Mouse (Mus musculus) stomach, embryonic 15.5 days (tissue): Measurements from ENCODE around the gene Sec24a. TPM values are rescaled to one million over a fixed set of nuclear protein-coding genes. Genes with fewer than 3 reads are reported as not detected.
A peak's percentile ranks its signal among the peaks of the same experiment; 100 is the strongest.
"Not testable (repeated sequence)": the region's sequence is repeated elsewhere in the genome, so short reads cannot be mapped to it uniquely, and the experiment has no call there.

Experiments used
- ATAC-seq: fragments of 200-750 bp; cut with Nextera tagmentation; 2 replicates; pipeline ENCODE4 v1.8.0; 2017; ENCODE audit warnings: low read depth, moderate number of reproducible peaks, moderate TSS enrichment; ENCODE audit not compliant: insufficient read depth, low FRiP score
- H3K27ac ChIP-seq: fragments of 300-500 bp; sonication (generic); 2 replicates; pipeline ENCODE4 v1.5.1; 2015; ENCODE audit warnings: mild to moderate bottlenecking, inconsistent platforms
- H3K27me3 ChIP-seq: fragments of 300-500 bp; sonication (generic); replicated peaks from 2 replicates; pipeline ENCODE4 v1.6.1; 2015; ENCODE audit warnings: inconsistent platforms
- H3K36me3 ChIP-seq: fragments of 300-500 bp; sonication (generic); 2 replicates; pipeline ENCODE4 v1.6.1; 2015; ENCODE audit warnings: inconsistent platforms
- H3K4me1 ChIP-seq: fragments of 300-500 bp; sonication (generic); 2 replicates; pipeline ENCODE4 v1.6.1; 2015; ENCODE audit warnings: inconsistent platforms
- H3K4me2 ChIP-seq: fragments of 300-500 bp; sonication (generic); 2 replicates; pipeline ENCODE4 v1.6.1; 2015; ENCODE audit warnings: mild to moderate bottlenecking, inconsistent platforms
- H3K4me3 ChIP-seq: fragments of 300-500 bp; sonication (generic); replicated peaks from 2 replicates; pipeline ENCODE4 v1.5.1; 2015; ENCODE audit warnings: inconsistent platforms
- H3K9ac ChIP-seq: fragments of 300-500 bp; sonication (generic); 2 replicates; pipeline ENCODE4 v1.6.1; 2015; ENCODE audit warnings: inconsistent platforms
- H3K9me3 ChIP-seq: fragments of 300-500 bp; sonication (generic); 2 replicates; pipeline ENCODE4 v1.6.1; 2016; ENCODE audit warnings: inconsistent platforms
- WGBS: fragments of 180-500 bp; shearing (Covaris S2); methylation state at CpG from one replicate; pipeline ENCODE4 v1.1.7; 2015; 5-methylcytosine and 5-hydroxymethylcytosine counted together
- polyA plus RNA-seq: library from polyadenylated mRNA; unstranded; fragments of >200 nt; fragmentation: Nextera tagmentation; extraction: Ambion mirVana; gene quantifications from 2 replicates; pipeline ENCODE4 v1.2.1, GENCODE M21; 2015

The Sec24a gene
- polyA plus RNA-seq, 1 experiment from 2014 or later: 16.3 TPM

GRCm38 (mm10) chr11:51706451-51706850 lies 57.0 kb downstream of the Sec24a start:
- H3K27me3 ChIP-seq: no peaks in the 10 kb centered on the region
- no peaks in the 10 kb centered on the region for H3K4me1 ChIP-seq
- no peak overlapping the region for H3K4me3 ChIP-seq
- H3K27ac ChIP-seq: no peak overlapping the region
- no peak for ATAC-seq
- WGBS: 93% methylated on average over 10 of the region's 10 CpGs
- H3K4me2 ChIP-seq: no peak overlapping the region
- H3K9me3 ChIP-seq: no peaks in the 10 kb centered on the region
- peaks cover 35% of the 10 kb centered on the region for H3K36me3 ChIP-seq
- H3K9ac ChIP-seq: no peak overlapping the region

DNA sequence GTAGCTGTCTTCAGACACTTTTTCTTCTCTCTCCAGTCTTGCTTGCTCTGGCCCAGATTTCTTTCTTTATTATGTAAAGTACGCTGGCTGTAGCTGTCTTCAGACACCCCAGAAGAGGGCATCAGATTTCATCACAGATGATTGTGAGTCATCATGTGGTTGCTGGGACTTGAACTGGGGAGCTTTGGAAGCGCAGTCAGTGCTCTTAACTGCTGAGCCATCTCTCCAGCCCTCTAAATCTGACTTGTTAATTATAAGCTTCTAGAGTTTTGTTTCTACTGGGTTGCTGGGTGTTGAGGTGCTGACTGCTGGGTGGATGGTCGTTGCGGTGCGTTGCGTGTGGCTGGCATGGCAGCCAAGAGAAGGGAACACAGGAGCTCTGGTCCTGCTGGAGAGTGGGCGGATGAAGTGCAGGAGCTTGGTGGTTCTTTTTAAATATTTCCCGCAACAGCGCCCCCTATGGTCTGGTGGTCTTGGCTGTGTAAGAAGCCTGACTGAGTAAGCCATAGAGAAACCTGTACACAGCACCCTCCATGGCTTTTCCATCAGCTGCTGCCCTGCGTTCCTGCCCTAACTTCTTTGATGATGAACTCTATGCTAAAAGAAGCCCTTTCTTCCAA lies 59.9 kb downstream of the Sec24a start:
- Histone ChIP-seq H3K36me3 (peaks cover 52% of the 10 kb centered on the region), H3K4me3 (no peak overlapping the region), H3K4me1 (no peaks in the 10 kb centered on the region), H3K4me2 (no peak overlapping the region), H3K9ac (no peak overlapping the region), H3K9me3 (no peaks in the 10 kb centered on the region), H3K27ac (no peak overlapping the region), H3K27me3 (no peaks in the 10 kb centered on the region)
- ATAC-seq: no peak
- 74% methylated on average over 10 of the region's 10 CpGs for WGBS

DNA sequence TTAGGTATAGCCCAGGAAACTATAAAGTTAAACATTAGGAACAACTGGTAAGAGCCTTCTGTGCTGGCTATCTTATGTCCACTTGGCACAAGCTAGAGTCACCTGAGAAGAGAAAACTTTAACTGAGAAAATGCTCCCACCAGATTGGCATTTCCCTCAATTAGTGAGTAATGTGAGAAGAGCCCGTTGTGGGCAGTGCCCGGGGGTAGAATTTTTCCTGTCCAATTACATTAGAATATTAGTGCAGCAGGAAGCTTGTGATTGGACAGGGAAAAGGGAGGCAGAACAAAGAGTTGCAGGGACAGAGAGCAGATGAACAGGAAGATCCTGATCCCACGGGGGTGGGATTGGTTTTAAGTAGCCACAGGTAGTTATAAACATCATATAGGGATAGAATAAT lies 60.6 kb downstream of the Sec24a start:
- Histone ChIP-seq H3K4me3 (no peak overlapping the region), H3K27me3 (no peaks in the 10 kb centered on the region), H3K36me3 (peaks cover 54% of the 10 kb centered on the region), H3K4me2 (no peak overlapping the region), H3K27ac (no peak overlapping the region), H3K9me3 (no peaks in the 10 kb centered on the region), H3K9ac (no peak overlapping the region), H3K4me1 (no peaks in the 10 kb centered on the region)
- no peak for ATAC-seq
- WGBS: 77% methylated on average over 3 of the region's 3 CpGs

DNA sequence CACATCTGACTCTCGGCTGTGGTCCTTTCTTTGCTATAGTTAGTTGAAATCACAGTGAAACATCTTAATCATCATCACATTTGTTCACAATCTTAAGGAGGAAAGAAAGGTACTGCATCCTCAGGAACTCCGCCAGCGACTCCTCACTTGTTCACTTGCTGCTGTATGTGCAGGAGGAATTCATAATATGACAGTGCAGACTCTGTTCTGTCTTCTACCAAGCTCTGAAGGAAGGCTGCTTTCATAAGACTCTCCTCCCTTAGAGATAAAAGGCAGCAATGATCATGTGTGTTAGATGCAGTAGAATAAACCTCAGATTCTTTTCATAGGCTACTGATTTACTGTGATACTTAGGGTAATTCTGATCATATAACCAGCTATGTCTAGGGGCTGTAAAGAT lies 68.5 kb downstream of the Sec24a start:
- WGBS: 95% methylated on average over 3 of the region's 3 CpGs
- no peak overlapping the region for H3K27ac ChIP-seq

DNA sequence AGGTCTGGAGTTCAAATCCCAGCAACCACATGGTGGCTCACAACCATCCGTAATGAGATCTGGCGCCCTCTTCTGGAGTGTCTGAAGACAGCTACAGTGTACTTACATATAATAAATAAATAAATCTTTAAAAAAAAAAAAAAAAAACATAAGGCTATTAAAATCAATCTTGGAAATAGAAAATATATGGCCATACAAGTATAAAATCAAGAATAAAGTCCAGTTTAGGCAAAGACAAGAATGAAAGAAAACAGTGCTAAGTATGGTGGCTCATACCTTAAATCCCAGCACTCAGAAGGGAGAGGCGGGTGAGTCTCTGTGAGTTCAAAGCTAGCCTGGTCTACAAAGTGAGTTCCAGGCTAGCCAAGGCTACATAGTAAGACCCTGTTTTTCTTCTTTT lies 72.8 kb downstream of the Sec24a start:
- not testable (repeated sequence) for H3K9ac ChIP-seq, ATAC-seq, H3K9me3 ChIP-seq, H3K4me3 ChIP-seq, H3K4me1 ChIP-seq, H3K27ac ChIP-seq, H3K27me3 ChIP-seq, H3K4me2 ChIP-seq, H3K36me3 ChIP-seq
- WGBS: 56% methylated on average over 3 of the region's 3 CpGs

More for the DNA sequence above, 68.5 kb downstream of the Sec24a start:
- Histone ChIP-seq H3K9me3 (no peaks in the 10 kb centered on the region), H3K9ac (no peak overlapping the region), H3K4me3 (no peak overlapping the region), H3K4me1 (no peaks in the 10 kb centered on the region), H3K27me3 (no peaks in the 10 kb centered on the region), H3K4me2 (no peak overlapping the region), H3K36me3 (peaks cover 25% of the 10 kb centered on the region)
- no peak for ATAC-seq

- Histone ChIP-seq H3K9me3 (no peaks in the 10 kb centered on the region), H3K9ac (no peak overlapping the region; the same call in 1 of the 2 replicates)
Measured at GRCm38 (mm10) chr11:51689343-51689742, 74.1 kb downstream of the Sec24a start.

GRCm38 (mm10) chr11:51688330-51689328 lies 74.8 kb downstream of the Sec24a start, which contains the start of gene 0610009B22Rik:
Gene 0610009B22Rik (minus strand): TSS chr11:51688874.
- Histone ChIP-seq H3K27ac (peak within 1 kb of the TSS; percentile 99), H3K27me3 (no peaks in the 10 kb centered on the region), H3K4me3 (peak within 1 kb of the TSS; percentile 67), H3K9ac (peak within 1 kb of the TSS; percentile 86), H3K4me2 (peak within 1 kb of the TSS; percentile 68), H3K9me3 (no peaks in the 10 kb centered on the region), H3K4me1 (no peaks in the 10 kb centered on the region), H3K36me3 (0 out of 2 replicates have a peak, but pooled peaks cover 4% of the 10 kb centered on the region)
- peak; percentile 99 for ATAC-seq
- WGBS: under 1% methylated on average over 60 of the region's 60 CpGs

More at GRCm38 (mm10) chr11:51689343-51689742, 74.1 kb downstream of the Sec24a start:
- Histone ChIP-seq H3K4me1 (no peaks in the 10 kb centered on the region), H3K4me2 (peak overlapping the region; percentile 63), H3K36me3 (0 out of 2 replicates have a peak, but pooled peaks cover 4% of the 10 kb centered on the region), H3K27me3 (no peaks in the 10 kb centered on the region), H3K4me3 (peak overlapping the region; percentile 67), H3K27ac (peak overlapping the region; percentile 99)
- 24% methylated on average over 6 of the region's 6 CpGs for WGBS
- ATAC-seq: no peak

DNA sequence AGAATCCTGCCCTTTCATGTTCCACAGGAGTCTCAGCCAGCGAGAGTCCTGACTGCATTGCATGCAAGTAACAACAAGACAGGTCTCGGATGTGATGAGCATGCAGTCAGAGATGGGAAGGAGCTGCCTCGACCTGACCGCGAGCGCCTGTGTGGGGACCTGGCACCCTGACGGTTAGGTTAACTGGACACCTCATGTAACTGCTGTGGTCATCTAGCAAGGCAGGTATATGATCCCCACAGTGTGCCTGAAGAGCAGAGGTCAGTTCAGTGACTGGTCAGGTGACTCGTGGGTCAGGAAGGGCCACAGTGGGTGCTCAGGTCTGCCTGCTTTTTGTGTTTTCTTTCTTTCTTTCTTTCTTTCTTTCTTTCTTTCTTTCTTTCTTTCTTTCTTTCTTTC lies 81.5 kb downstream of the Sec24a start:
- no peak overlapping the region for H3K27ac ChIP-seq
- H3K27me3 ChIP-seq: no peaks in the 10 kb centered on the region
- no peak overlapping the region for H3K4me3 ChIP-seq
- H3K36me3 ChIP-seq: no peaks in the 10 kb centered on the region
- no peaks in the 10 kb centered on the region for H3K4me1 ChIP-seq
- 41% methylated on average over 8 of the region's 8 CpGs for WGBS
- H3K9me3 ChIP-seq: no peaks in the 10 kb centered on the region
- no peak overlapping the region for H3K9ac ChIP-seq
- H3K4me2 ChIP-seq: no peak overlapping the region
- no peak for ATAC-seq

DNA sequence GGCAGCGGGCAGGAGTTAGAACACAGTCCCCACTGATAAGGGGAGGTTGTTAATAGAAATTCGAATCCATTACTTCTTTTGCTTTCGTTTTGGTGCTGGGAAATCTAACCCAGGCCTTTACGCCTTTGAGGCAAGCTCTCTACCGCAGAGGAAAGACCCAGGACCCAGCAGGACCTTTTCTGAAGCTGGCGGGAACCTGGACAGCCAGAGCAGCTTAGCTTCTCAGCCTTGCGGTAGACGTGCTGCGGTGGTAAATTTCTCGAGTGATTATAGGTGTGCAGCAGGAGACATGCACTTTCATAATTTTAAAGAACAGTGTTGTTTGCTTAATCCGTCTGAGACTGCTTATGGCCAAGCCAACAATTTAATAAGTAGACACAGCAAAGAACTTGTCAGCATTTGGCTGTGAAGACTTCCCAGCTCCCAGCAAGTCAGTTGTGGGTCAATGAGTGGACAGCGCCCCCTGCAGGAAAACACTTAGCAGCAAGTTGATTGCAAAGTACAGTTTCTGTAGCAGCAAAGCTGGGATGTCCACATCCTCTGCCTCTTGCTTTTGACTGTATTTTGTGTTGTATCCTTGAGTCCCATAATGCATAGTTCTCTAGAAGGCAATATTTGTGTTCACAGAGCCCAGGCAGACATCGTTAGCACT lies 82.0 kb downstream of the Sec24a start:
- WGBS: 35% methylated on average over 13 of the region's 13 CpGs
- Histone ChIP-seq H3K9me3 (no peaks in the 10 kb centered on the region), H3K27me3 (no peaks in the 10 kb centered on the region), H3K9ac (no peak overlapping the region), H3K36me3 (no peaks in the 10 kb centered on the region), H3K4me1 (no peaks in the 10 kb centered on the region), H3K4me3 (no peak overlapping the region; the same call in 1 of the 2 replicates), H3K4me2 (peak overlapping the region; percentile 27), H3K27ac (no peak overlapping the region)
- ATAC-seq: peak; percentile 39; the same call in 1 of the 2 replicates

DNA sequence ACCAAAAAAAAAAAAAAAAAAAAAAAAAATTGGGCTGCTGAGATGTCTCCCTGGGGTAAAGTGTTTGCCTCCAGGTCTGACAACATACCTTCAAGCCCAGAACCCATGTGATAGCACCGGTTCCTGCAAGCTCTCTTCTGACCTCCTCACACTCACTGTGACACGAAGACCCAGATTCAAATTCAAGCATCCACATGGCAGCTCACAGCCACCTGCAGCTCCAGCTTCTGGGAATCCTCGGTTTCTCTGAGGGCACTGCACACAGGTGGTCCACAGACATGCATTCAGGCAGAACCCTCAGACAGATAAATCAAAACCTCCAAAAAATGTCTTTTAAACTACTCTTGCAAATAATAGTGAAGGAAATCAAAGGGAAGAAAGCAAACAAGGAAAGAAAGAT lies 84.0 kb downstream of the Sec24a start:
- Histone ChIP-seq H3K4me2 (no peak overlapping the region), H3K9ac (no peak overlapping the region), H3K4me1 (no peaks in the 10 kb centered on the region), H3K27me3 (no peaks in the 10 kb centered on the region), H3K9me3 (no peaks in the 10 kb centered on the region), H3K4me3 (no peak overlapping the region), H3K27ac (no peak overlapping the region), H3K36me3 (no peaks in the 10 kb centered on the region)
- ATAC-seq: no peak
- WGBS: 66% methylated on average over 3 of the region's 3 CpGs

- Histone ChIP-seq H3K4me3 (no peak overlapping the region), H3K4me2 (no peak overlapping the region), H3K9ac (no peak overlapping the region), H3K27me3 (no peaks in the 10 kb centered on the region), H3K4me1 (no peaks in the 10 kb centered on the region), H3K36me3 (no peaks in the 10 kb centered on the region), H3K27ac (no peak overlapping the region), H3K9me3 (no peaks in the 10 kb centered on the region)
- 57% methylated on average over 6 of the region's 6 CpGs for WGBS
- no peak for ATAC-seq
Measured at GRCm38 (mm10) chr11:51677737-51678418, 85.6 kb downstream of the Sec24a start.
